Mouse (Mus musculus): ENCODE measurements around the gene Ppif. TPM values are rescaled to one million over a fixed set of nuclear protein-coding genes. Genes with fewer than 3 reads are reported as not detected.
A peak's percentile ranks its signal among the peaks of the same experiment; 100 is the strongest.

Gene Ppif
- polyA plus RNA-seq, 1 experiment = 14.1 TPM

DNA sequence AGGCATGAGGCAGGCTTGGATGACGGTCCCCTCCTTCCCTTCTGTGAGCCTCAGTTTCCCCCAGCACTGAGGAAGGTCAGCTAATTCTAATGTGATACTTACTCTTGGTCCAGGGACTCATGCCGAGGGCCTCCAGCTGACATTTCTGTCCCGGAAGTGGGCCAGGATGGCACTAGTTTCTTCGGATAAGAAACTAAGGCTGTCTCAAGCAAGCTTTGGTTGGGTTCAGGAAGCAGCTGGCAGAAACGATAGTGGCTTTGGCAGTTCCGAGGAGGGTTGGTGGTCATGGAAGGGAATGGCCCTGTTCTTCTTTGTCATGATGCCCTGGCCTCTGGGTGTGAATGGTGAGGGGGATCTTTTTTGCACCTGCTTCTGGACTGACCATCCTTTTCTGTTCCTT is 1.1 kb downstream of the Ppif start:
- H3ac ChIP-seq (ENCODE audit: control insufficient read depth, insufficient read length) = peak overlapping the region; percentile 34
- peak overlapping the region; percentile 69 for H3K4me3 ChIP-seq
- TF ChIP-seq MYOD1 (IDR thresholded peaks at IDR 0.05; ENCODE audit: control insufficient read depth in 1 of 3, insufficient read length in 2 of 3, low read depth in 2 of 3) = no peak
- TF ChIP-seq MYOG (IDR thresholded peaks at IDR 0.05; ENCODE audit: control insufficient read depth in 1 of 3, insufficient read depth in 1 of 3, insufficient read length in 2 of 3, low read depth in 2 of 3) = no peak
- TF ChIP-seq MAX (IDR thresholded peaks at IDR 0.05; ENCODE audit: low read depth) = no peak
- TF ChIP-seq USF1 (IDR thresholded peaks at IDR 0.05; ENCODE audit: low read depth) = no peak
- H3K4me2 ChIP-seq (ENCODE audit: low read depth) = peak overlapping the region; percentile 77
- H3K27me3 ChIP-seq (ENCODE audit: control insufficient read depth, insufficient read depth, insufficient read length) = no peaks in the 10 kb centered on the region
- H3K36me3 ChIP-seq (ENCODE audit: control insufficient read depth, insufficient read depth) = no peaks in the 10 kb centered on the region
- peaks cover 14% of the 10 kb centered on the region for H3K79me2 ChIP-seq (ENCODE audit: control insufficient read depth, insufficient read depth)

DNA sequence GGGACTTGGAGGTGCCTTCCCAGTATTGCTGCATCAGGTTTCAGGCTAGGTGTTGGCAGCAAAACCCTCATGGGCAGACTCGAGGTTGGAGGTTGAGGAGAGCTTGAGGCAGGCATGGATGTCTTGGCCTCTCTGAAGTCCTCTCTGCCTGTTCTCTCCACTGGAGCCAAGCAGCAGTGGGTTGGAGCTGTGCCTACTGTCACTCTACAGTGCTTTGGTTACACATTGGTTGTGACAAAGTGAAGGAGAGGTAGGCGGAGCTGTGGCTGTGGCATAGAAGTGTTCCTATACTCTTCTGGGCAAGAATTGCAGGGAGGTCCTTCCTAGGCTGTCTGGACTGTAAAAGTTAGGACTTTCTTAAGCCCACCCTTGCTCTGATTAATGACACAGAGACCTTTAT is 2.4 kb downstream of the Ppif start:
- Histone ChIP-seq H3K4me2 (ENCODE audit: low read depth) (no peak overlapping the region), H3K36me3 (ENCODE audit: control insufficient read depth, insufficient read depth) (no peaks in the 10 kb centered on the region), H3K79me2 (ENCODE audit: control insufficient read depth, insufficient read depth) (peaks cover 14% of the 10 kb centered on the region), H3K4me3 (no peak overlapping the region), H3ac (ENCODE audit: control insufficient read depth, insufficient read length) (no peak overlapping the region), H3K27me3 (ENCODE audit: control insufficient read depth, insufficient read depth, insufficient read length) (no peaks in the 10 kb centered on the region)
- TF ChIP-seq TCF3 (IDR thresholded peaks at IDR 0.05; ENCODE audit: insufficient read length, low read depth) (no peak), MYOG (IDR thresholded peaks at IDR 0.05; ENCODE audit: control insufficient read depth in 1 of 3, insufficient read depth in 1 of 3, insufficient read length in 2 of 3, low read depth in 2 of 3) (no peak), POLR2AphosphoS2 (IDR thresholded peaks at IDR 0.05; ENCODE audit: insufficient read length, low read depth) (no peak), POLR2A (IDR thresholded peaks at IDR 0.05; ENCODE audit: insufficient read length, low read depth) (no peak), TCF12 (IDR thresholded peaks at IDR 0.05; ENCODE audit: insufficient read depth, poor library complexity, severe bottlenecking) (no peak), USF1 (IDR thresholded peaks at IDR 0.05; ENCODE audit: low read depth) (no peak), CEBPB (IDR thresholded peaks at IDR 0.05; ENCODE audit: insufficient read depth, poor library complexity, severe bottlenecking) (no peak), MYOD1 (IDR thresholded peaks at IDR 0.05; ENCODE audit: control insufficient read depth in 1 of 3, insufficient read length in 2 of 3, low read depth in 2 of 3) (no peak)

DNA sequence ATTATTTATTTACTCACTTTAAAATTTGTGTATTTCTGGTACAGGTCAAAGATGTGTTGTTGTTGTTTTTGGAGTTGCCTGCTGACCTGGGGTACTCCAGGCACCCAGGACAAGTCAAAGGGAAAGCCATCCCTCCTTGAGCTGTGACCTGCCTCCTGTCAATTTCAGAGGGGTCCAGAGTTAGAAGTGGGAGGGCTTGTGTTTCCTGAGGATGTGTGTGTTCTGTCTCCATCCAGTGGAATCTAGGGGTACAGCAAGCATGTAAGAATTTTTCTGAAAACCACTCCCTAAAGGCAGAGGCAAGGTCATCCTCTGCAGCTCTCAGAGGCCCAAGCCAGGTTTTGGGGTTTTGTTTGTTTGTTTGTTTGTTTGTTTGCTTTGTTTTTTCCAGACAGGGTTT is 8.0 kb downstream of the Ppif start:
- H3ac ChIP-seq (ENCODE audit: control insufficient read depth, insufficient read length) = no peak overlapping the region
- TF ChIP-seq MAX (IDR thresholded peaks at IDR 0.05; ENCODE audit: low read depth) (no peak), USF1 (IDR thresholded peaks at IDR 0.05; ENCODE audit: low read depth) (no peak), POLR2AphosphoS2 (IDR thresholded peaks at IDR 0.05; ENCODE audit: insufficient read length, low read depth) (no peak), REST (IDR thresholded peaks at IDR 0.05; ENCODE audit: insufficient read depth, insufficient read length) (no peak), MYOD1 (IDR thresholded peaks at IDR 0.05; ENCODE audit: control insufficient read depth in 1 of 3, insufficient read length in 2 of 3, low read depth in 2 of 3) (no peak), POLR2A (IDR thresholded peaks at IDR 0.05; ENCODE audit: insufficient read length, low read depth) (no peak)
- H3K27me3 ChIP-seq (ENCODE audit: control insufficient read depth, insufficient read depth, insufficient read length) = no peaks in the 10 kb centered on the region
- H3K4me3 ChIP-seq = no peak overlapping the region
- H3K4me2 ChIP-seq (ENCODE audit: low read depth) = no peak overlapping the region
- H3K79me2 ChIP-seq (ENCODE audit: control insufficient read depth, insufficient read depth) = no peaks in the 10 kb centered on the region
- H3K36me3 ChIP-seq (ENCODE audit: control insufficient read depth, insufficient read depth) = no peaks in the 10 kb centered on the region

DNA sequence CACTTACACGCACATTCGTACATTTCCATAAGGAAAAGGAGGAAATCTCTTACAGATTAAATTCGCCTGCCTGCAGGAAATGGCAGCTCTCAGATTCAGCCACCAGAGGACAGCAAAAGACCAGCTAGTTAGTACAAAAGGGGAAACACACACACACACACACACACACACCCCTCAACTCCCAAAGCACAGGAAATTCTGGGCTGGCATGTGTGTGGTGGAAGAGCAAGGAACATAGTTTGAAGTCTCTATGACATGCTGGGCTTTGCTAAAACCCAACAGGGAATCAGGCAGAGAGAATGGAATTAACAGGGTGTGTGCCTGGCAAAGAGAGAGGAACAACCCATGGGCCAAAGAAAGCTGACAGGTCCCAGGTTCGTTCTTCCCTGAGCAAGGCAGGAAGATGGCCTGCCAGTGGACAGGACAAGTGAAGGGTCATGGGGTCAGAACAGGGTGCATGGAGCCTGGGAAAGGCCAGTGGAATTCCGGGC is 13.8 kb downstream of the Ppif start:
- Histone ChIP-seq H3K4me3 (no peak overlapping the region), H3ac (ENCODE audit: control insufficient read depth, insufficient read length) (no peak overlapping the region), H3K27me3 (ENCODE audit: control insufficient read depth, insufficient read depth, insufficient read length) (no peaks in the 10 kb centered on the region), H3K4me2 (ENCODE audit: low read depth) (peak overlapping the region; percentile 0), H3K36me3 (ENCODE audit: control insufficient read depth, insufficient read depth) (peaks cover 7% of the 10 kb centered on the region), H3K79me2 (ENCODE audit: control insufficient read depth, insufficient read depth) (no peaks in the 10 kb centered on the region)
- TF ChIP-seq POLR2AphosphoS2 (IDR thresholded peaks at IDR 0.05; ENCODE audit: insufficient read length, low read depth) (peak; percentile 7), E2F4 (IDR thresholded peaks at IDR 0.05; ENCODE audit: insufficient read depth) (no peak)

DNA sequence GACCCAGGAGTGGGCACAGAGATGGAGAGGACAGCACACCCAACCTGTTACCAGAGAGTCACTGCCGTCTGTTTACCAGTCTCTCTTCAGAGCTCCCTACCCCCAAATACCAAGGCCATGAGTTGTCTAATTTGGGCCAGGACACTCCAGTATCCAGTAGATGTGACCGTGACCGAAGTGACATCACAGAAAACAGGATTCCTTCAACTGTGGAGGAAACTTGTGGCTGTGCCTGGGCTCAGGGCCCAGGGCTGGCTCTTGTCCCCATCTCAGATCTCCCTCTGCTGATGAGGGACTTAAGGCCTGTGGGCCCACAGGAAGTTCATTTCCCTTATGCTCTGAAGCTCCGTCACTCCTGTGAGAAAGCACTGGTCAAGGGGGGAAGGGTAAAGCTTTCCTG is 14.5 kb downstream of the Ppif start:
- H3K4me3 ChIP-seq = no peak overlapping the region
- peaks cover 10% of the 10 kb centered on the region for H3K36me3 ChIP-seq (ENCODE audit: control insufficient read depth, insufficient read depth)
- no peaks in the 10 kb centered on the region for H3K27me3 ChIP-seq (ENCODE audit: control insufficient read depth, insufficient read depth, insufficient read length)
- peak overlapping the region; percentile 0 for H3K4me2 ChIP-seq (ENCODE audit: low read depth)
- no peak overlapping the region for H3ac ChIP-seq (ENCODE audit: control insufficient read depth, insufficient read length)
- no peaks in the 10 kb centered on the region for H3K79me2 ChIP-seq (ENCODE audit: control insufficient read depth, insufficient read depth)
- no peak for TF ChIP-seq MYOG (IDR thresholded peaks at IDR 0.05; ENCODE audit: control insufficient read depth in 1 of 3, insufficient read depth in 1 of 3, insufficient read length in 2 of 3, low read depth in 2 of 3)
- TF ChIP-seq POLR2AphosphoS2 (IDR thresholded peaks at IDR 0.05; ENCODE audit: insufficient read length, low read depth) = no peak
- TF ChIP-seq MAX (IDR thresholded peaks at IDR 0.05; ENCODE audit: low read depth) = no peak
- TF ChIP-seq TCF12 (IDR thresholded peaks at IDR 0.05; ENCODE audit: insufficient read depth, poor library complexity, severe bottlenecking) = no peak
- TF ChIP-seq POLR2A (IDR thresholded peaks at IDR 0.05; ENCODE audit: insufficient read length, low read depth) = no peak
- TF ChIP-seq TCF3 (IDR thresholded peaks at IDR 0.05; ENCODE audit: insufficient read length, low read depth) = no peak
- no peak for TF ChIP-seq USF1 (IDR thresholded peaks at IDR 0.05; ENCODE audit: low read depth)

DNA sequence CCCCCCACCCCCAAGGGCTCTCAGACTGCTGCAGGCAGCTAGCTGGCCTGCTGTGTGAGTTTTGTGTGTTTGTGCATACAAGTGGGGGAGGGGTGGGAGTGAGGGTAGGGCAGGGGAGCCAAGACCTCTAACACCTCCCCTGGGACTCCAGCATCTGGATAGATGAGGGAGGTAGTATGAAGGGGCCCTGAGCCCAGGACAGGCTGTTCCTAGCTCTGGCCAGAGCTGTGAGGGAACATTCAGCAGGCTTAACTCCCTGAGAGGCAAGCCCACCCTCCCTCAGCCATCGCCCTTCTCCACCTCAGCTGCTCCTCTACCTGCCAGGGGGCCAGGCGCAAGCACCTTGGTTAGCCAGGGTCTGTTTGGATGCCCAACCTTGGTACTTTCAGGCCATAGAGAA is 15.0 kb downstream of the Ppif start:
- TF ChIP-seq MAX (IDR thresholded peaks at IDR 0.05; ENCODE audit: low read depth) (no peak), POLR2AphosphoS2 (IDR thresholded peaks at IDR 0.05; ENCODE audit: insufficient read length, low read depth) (peak; percentile 46), E2F4 (IDR thresholded peaks at IDR 0.05; ENCODE audit: insufficient read depth) (no peak), TCF3 (IDR thresholded peaks at IDR 0.05; ENCODE audit: insufficient read length, low read depth) (no peak), POLR2A (IDR thresholded peaks at IDR 0.05; ENCODE audit: insufficient read length, low read depth) (no peak), TCF12 (IDR thresholded peaks at IDR 0.05; ENCODE audit: insufficient read depth, poor library complexity, severe bottlenecking) (no peak)
- H3K4me3 ChIP-seq = no peak overlapping the region
- no peaks in the 10 kb centered on the region for H3K79me2 ChIP-seq (ENCODE audit: control insufficient read depth, insufficient read depth)
- peak overlapping the region; percentile 0 for H3K4me2 ChIP-seq (ENCODE audit: low read depth)
- H3K27me3 ChIP-seq (ENCODE audit: control insufficient read depth, insufficient read depth, insufficient read length) = no peaks in the 10 kb centered on the region
- H3ac ChIP-seq (ENCODE audit: control insufficient read depth, insufficient read length) = no peak overlapping the region
- H3K36me3 ChIP-seq (ENCODE audit: control insufficient read depth, insufficient read depth) = peaks cover 11% of the 10 kb centered on the region
